Mouse (Mus musculus) frontal cortex, postnatal 14 days (tissue): ENCODE data around the gene Arl5a.

Source experiments
- DNase-seq, 2 experiments: peaks; one replicate each; pipeline ENCODE4 v3.0.0; 2022; ENCODE audit warnings: low spot score in 2 of 2

Gene Arl5a

DNA sequence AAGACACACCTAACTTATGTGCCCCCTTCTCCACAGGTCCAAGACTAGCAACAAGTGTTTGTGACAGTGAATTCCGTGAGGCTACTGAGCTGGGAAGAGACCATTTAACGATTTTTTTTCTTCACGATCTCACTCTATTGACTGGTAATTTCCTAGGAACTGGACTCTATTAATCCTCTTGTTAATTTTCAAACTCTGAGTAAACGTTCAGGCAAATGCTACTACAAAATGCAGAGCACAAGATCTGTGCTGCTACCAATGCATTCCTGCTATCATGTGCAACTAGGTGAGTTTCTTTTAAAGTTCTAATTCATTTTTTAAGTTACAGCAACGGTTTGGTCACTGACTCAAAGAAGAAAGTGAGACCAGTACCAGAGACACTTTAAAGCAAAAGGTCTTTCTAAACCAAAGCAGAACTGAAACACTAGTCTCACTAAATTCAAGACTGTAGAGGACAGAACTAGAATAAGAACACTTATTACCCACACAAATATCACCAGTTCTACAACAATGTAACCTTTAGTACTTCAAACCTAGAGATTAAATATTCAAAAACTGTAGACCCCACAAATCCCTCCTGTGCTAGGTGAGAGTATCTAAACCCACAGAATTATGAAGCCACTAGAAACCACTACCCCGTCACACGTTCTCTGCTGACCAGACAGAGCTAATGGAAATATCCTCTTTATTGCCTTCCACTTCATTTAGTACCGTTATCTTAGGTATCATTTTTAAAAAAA, 1.7 kb downstream of the Arl5a start:
- DNase-seq, result no peak

DNA sequence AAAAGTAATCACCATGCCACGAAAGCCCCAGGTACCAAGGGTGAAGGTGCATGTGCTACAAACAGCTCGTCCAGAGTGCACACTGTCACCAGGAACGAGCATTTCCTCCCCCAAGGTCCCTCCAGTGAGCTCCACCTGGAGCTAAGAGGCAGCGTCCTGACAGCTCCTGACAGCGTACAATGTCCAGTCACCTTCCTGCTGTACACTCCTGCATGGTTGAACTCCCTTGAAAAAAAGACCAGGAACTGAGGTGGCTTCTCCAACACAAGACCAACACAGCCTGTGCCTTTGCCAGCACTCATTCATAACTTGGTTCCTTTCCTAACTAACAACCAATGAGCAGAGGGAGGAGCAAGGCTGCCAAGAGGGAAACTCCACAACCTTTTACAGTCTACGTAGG, 3.5 kb downstream of the Arl5a start:
- no peak for DNase-seq

DNA sequence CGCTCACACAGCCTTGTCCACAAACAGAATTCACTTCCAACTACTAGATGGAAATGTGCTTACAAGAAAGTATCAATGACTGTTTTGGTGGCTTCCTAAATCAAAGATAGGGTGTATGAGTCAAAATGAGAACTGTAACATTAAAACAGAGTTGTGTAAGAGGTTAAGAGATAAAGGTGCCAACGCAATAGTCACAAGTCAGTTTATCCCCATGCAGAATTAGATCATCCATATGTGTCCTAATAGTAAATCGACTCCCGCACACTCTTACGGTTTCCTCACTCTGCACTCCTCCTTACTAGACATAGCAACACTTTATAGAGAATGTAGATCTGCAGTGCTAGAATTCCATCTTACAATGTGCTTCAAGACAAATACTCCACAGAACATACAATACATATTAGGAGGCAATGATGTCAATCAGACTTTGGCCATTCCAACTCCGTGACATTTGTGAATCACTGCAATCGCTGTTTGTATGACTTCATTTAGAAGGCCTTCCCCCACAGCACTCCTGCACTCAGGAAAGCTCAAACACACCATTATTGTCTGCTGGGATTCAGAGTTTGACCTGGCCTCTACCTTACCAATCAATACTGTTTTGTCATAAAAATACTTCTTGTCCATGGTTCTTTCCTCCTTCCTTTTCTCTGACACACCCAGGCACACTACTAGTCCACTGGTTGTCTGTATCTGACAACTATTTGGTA, 4.5 kb downstream of the Arl5a start:
- DNase-seq, result no peak

DNA sequence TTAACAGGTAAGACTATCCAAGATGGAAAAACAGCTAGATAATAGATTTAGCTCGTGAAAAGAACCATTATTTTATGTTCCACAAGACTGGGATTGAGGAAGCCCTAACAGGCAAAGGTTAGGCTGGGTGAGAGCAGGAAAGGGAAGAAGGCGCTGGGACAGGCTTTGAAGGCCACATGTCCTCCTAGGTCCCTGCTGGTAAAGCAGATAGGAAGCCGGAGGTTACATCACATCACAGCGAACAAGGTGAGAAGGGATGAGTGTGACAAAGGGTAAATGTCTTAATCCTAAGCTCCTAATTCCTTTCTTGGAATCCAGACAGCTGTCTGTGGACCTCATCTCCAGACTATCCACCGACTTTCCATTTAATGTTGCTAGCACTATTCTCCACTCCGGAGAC, 5.4 kb downstream of the Arl5a start:
- no peak for DNase-seq

DNA sequence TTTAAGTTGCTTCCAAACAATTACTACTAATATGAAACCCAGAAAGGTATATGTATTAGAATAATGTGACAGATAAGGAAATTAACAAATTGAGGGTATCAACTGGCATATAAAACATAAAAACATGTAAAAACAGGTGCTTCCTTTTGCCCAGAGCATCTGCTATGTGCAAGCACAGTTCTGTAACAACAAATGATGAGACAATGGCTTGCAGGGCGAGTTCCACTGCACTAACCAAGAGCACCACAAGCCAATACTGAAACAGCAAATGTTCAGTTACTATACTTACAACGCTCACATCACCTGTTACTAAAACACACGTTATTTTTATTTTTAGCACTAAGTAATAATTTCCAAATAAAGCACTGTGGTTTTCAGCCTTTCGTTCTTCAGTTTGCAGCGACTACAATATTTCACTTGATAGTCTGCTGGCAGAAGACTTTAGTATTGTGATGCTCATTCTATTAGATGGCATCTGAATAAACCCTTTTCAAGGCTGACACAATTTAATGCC, 12.1 kb downstream of the Arl5a start:
- no peak for DNase-seq

GRCm38 (mm10) chr2:52406480-52406879, 18.2 kb downstream of the Arl5a start:
- no peak for DNase-seq

- no peak for DNase-seq
These were observed 19.5 kb downstream of the Arl5a start for GRCm38 (mm10) chr2:52405238-52405637.

GRCm38 (mm10) chr2:52394529-52394928, 30.2 kb downstream of the Arl5a start:
- DNase-seq, result no peak

GRCm38 (mm10) chr2:52390415-52390975, 34.2 kb downstream of the Arl5a start:
- no peak for DNase-seq

DNA sequence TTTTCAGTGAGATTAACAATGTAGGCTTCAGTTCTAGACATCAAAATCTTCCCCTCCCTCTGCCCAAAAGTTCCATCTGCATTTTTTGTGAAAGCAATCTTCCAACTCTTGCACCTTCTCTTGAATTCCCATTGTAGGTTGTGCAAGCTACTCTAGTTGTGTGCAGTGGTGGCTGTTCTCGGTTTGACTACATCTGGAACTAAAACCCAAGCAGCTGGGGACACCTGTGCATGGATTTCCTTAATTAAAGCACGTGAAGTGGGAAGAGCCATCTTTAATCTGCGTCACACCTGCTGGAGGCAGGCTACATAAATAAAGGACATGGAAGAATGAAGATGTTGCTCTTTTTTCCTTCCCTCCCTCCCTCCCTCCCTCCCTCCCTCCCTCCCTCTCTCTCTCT, 34.7 kb downstream of the Arl5a start:
- no peak for DNase-seq

DNA sequence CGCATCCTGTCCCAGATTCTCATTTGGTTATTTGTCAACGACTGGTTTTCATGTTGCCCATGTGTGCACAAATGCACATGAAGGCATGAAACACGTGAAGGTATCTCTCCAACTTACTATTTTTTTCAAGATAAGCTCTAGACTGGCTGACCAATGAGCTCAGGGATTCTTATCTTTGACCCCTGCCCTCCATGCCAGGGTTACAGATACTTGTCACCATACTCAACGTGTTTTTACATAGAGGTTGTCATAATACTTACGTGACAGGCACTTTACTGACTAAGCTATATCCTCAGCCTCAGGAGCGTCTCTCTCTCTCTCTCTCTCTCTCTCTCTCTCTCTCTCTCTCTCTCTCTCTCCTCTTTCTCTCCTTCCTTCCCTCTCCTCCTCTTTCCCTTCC, 38.2 kb downstream of the Arl5a start:
- no peak for DNase-seq

GRCm38 (mm10) chr2:52386037-52386436, 38.7 kb downstream of the Arl5a start:
- DNase-seq, result no peak

DNA sequence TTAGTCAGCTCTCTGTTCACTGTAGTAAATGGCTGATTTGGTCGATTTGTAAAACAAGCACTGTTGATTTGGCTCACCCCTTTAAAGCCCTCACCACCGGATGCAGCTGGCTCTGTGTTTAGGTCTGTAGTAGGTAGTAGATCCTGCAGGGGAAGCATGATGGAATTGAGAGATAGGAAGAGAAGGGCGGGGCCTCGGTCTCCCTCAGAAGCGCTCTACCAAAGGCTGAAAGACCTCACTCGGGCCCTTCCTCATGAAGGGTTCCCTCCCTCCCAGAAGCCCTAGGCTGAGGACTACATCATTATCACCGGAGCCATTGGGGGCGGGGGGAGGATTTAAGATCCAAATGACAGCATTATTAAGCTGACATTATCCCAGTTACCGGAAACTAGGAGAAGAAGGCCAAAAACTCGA, 45.8 kb downstream of the Arl5a start:
- DNase-seq, result no peak

GRCm38 (mm10) chr2:52378448-52378804, 46.3 kb downstream of the Arl5a start, which contains the start of gene Neb:
Gene Neb, minus strand, starts transcription at chr2:52378474.
- no peak for DNase-seq

DNA sequence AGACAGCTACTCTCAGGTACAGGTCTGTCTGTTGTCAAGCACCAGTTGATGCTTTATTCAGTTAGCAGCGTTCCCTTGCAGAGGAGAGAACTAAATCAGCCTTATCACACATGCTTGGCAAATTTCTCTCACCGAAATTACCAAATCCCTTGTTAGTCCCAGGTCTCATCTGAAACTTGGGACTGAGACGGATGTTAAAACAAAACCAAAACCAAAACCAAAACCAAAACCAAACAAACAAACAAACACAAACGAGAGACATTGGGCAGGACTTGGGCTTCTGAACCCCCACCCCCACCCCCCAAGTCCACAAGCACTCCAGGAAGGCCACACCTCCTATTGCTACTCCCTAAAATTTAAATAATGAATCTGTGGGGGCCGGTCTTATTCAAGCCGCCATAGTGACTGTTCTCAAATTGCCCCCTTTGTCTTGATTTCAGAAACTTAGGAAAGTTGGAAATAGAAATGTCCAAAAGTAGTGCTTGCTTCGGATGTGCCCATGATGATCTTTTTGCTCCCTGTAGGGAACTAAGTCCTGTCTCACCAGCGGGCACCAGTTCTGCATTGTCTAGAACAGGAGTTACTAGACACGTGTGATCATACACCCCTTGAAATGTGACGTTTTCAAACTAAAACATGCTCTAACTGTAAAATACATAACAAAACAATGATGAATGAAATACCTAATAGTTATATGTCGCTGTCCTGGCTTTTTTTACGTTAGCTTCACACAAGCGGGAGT, 46.8 kb downstream of the Arl5a start:
- no peak for DNase-seq

DNA sequence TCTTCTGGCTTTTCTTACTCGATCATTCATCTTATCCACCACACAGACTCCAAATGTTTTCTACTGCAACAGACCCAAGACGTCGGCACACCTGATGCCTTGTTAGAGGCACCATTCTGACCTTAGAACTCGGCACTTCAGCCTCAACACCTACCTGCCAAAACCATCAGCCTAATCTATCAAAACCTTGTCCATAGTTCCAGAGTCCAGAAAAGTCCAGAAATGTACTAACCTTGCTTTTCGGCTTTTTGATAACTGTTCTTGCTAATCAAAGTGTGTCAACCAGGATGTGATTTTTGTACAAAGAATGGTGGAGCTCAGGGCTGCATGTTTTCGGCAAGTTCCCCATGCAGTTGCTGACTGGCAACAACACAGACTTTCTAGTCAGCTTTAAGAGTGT, 50.0 kb downstream of the Arl5a start:
- no peak for DNase-seq

DNA sequence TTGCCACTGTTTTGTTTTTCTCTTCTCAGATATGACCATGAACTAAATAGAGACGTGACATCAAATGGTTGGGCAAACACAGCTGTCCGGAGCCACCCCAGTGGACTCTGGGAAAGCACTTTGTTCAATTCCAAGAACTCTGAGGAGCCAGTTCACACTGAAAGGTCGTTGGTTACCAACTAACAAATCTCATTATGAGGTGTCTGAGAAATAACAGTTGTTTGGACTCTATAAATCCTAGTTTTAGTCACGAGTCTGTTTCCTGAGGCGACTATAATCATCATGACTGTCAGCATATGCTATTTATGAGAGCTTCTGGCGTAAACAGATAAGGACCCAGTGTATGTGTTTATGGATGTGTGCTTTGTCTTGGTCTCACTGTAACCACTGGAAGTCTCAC, 52.2 kb downstream of the Arl5a start:
- DNase-seq, result no peak

DNA sequence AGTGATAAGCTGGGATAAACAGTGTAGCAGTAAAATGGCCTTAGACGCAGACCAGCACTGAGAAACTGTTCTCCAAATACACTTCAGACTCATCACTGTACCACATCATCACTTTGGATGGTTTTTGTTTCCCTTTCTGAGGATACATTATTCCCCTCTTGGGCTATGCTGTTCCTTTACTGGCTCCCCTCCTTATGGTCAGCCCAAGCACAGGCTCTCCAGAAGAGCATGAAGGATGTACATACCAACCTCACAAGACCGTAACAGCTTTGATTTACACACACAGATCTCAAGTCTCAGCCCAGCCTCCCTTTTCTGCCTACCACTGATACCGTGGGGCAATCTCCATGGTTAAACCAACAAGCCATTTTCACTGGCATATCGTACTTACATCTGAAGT, 52.6 kb downstream of the Arl5a start:
- no peak for DNase-seq

DNA sequence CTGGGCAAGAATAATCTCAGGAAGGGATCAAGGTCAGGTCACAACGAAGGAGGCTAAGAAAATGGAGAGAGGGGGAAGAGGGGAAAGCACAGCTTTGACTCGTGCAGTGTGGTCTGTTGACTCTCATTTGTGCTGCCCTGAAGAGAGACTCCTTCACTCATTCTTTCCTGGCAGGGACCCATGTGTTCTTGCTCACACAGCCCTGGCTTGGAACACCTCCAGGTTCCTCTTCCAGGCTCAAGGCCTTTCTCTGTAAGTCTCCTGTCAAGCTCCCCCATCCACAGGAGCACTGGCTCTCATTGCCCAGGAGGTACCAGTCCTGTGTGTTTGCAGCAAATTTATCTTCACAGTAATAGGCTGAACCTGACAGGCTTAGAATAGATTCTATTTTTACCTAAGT, 53.6 kb downstream of the Arl5a start:
- no peak for DNase-seq

DNA sequence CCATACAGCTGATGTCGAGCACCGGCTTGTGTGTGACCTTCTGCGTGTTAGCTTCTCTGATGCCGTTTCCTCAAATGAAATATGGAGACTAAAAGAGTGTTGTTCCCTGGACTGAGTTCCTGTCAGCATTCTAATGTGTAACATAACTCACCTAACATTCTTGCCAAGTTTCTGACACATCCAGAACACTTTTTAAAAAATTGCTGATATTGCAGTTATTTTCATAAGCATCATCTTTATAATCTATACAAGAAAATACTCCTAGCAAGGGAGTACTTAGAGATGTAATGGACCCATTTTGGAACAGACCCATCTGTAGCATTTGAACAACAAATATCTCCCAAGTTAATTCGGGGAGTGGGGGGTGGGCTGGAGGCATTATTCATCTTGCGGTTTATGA, 55.1 kb downstream of the Arl5a start:
- DNase-seq, result no peak

DNA sequence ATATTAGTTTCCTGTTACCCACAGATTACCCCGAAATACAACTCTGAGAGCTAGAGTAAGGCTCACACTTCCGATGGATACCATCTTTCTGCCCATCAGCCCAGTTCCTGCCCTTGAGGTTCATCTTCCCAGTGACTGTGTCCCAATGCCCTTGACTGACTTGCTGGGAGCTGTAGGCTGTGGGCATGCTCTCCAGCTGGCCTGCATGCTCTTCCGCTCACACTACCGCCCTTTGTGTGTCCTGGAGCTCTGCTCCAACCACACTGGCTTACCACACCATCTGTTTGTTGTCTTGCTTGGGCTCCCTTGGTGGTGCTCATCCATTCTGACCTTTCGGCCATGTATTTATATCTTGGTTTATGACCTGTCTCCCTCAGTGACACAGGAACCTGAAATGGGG, 57.0 kb downstream of the Arl5a start:
- no peak for DNase-seq

- DNase-seq, result no peak
These were observed 57.5 kb downstream of the Arl5a start for GRCm38 (mm10) chr2:52367248-52367647.
